Mouse (Mus musculus) E14TG2a.4 (cell line): ENCODE results near the gene Abhd18.

Source experiments
- H3K27me3 ChIP-seq: 2 replicates; pipeline ENCODE4 v1.6.1; 2014; ENCODE audit warnings: low read length, control low read depth; ENCODE audit not compliant: insufficient read depth
- H3K36me3 ChIP-seq: 2 replicates; pipeline ENCODE4 v1.6.1; 2014; ENCODE audit warnings: low read length, control low read depth; ENCODE audit not compliant: insufficient read depth
- H3K4me1 ChIP-seq: replicated peaks from 2 replicates; pipeline ENCODE4 v1.6.1; 2014; ENCODE audit warnings: low read depth, low read length, control low read depth
- H3K4me3 ChIP-seq: replicated peaks from 2 replicates; pipeline ENCODE4 v1.5.1; 2014; ENCODE audit warnings: mild to moderate bottlenecking, low read length
- H3K9me3 ChIP-seq: 2 replicates; pipeline ENCODE4 v1.6.1; 2014; ENCODE audit warnings: low read length, control low read depth
- CTCF ChIP-seq: conservative IDR thresholded peaks from 2 replicates; pipeline ENCODE4 v1.5.1; 2014; ENCODE audit warnings: low read length
- NANOG ChIP-seq: IDR thresholded peaks from 2 replicates; pipeline ENCODE4 v1.6.1; 2014; ENCODE audit warnings: borderline replicate concordance, low read length, mixed read lengths
- POU5F1 ChIP-seq: IDR thresholded peaks from 2 replicates; pipeline ENCODE4 v1.6.1; 2014; ENCODE audit warnings: low read length, borderline replicate concordance

Gene Abhd18

DNA sequence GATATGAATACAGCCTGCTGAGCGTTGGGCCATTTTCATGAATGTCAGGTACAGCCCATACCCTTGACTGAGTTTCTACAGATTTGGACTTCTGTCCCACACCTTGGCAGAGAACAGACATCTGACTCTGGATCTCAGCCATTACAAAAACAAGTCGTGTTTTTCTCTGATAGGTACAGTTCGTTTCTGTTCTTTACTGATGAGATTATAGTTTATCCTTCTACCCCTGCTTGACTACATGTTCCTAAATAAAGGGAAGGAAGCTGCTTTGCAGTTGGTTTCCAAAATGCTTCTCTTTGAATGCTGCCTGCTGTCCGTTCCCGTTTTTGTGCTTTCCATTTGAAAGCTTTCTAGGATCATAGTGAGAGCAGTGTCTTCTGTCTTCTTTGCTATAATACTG lies 140.8 kb downstream of the Abhd18 start:
- no peaks in the 10 kb centered on the region for H3K4me1 ChIP-seq
- TF ChIP-seq NANOG (no peak), POU5F1 (no peak), CTCF (no peak)
- no peaks in the 10 kb centered on the region for H3K27me3 ChIP-seq
- no peaks in the 10 kb centered on the region for H3K9me3 ChIP-seq
- no peak overlapping the region for H3K4me3 ChIP-seq
- no peaks in the 10 kb centered on the region for H3K36me3 ChIP-seq
